Mouse (Mus musculus): Measurements from ENCODE around the gene Rps6kc1.

The Rps6kc1 gene

DNA sequence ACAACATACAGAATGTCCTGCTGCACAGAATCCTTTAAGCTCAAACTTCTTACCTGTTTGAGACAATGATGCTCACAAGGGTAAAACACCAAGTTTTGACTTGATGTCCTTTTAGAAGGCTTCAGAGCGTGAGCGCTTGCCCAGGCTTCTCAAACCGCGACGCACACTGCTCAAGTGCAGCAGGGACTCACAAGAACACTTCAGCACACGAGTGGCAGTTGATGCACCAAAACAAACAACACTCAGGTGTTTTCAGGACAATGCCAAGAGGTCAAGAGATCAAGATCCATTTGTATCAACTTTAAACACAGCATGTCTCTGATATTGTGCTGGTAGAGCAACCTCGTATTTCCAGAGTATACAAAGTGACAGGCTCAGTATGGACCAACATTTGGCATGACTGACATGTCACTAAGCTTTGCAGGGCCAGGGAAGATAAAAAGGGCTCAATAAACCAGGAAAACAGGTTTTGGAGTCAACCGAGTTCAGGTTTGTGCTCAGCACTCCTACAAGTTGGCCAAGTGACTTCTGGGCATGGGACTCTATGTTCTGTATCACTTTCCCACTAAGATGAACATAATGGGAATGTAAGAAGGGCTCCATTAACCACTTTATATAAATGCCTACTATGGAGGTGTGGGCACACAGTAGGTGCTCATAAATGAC lies 78.5 kb downstream of the Rps6kc1 start:
- DNase-seq = no peak

DNA sequence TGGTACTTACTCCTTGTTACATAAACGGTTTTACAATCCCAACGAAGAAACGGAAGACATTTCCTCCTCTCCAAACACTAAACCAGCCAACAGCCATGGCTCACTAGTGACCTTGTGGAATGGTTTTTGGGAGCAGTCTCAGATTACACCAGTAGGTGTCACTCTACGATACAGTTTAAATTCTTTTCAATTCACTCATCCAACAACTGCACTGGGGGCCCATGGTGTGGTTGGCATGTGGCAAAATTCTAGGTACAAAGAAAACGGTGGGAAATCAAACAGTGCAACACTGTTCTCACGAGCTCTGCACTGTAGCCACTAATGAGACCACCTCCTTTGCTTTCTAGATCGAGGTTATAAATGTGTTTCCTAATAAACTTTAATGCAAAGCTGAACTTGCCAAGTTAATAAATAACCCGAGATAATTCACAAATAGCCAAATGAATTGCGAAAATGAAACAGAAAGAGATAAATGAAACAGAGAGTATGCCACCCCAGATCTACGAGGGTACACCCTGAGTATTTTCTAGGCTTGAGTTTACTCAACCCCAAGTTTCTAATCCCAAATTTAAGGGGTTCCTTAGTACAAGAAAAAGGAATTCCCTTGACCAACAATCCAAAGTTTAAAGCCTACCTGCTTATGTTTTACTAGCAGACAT lies 79.6 kb downstream of the Rps6kc1 start:
- no peak for DNase-seq

DNA sequence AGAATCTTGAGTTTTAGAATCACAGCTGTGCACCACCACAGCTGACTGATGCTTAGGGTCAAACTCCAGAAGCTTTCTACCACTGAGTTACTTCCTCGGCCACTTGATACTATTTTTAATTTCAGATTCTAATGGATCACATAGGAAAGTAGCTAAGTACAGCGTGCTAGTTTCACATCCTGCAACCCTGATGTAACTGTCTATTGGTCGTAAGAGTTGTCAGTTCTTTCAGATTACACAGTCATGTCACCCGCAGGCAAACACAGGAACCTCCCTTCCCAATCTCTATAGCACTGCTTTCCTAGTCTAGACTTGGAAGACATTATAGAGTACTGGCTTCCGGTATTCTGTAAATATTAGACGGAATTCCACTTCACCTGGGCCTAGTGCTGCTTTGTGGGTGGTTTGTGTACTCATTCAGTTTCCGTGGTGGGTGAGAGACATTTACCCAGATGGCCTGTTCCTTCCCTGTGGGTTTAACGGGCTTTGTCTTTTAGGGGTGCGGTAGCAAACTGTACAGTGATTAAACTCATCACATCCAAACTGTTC lies 85.0 kb downstream of the Rps6kc1 start:
- no peak for DNase-seq

DNA sequence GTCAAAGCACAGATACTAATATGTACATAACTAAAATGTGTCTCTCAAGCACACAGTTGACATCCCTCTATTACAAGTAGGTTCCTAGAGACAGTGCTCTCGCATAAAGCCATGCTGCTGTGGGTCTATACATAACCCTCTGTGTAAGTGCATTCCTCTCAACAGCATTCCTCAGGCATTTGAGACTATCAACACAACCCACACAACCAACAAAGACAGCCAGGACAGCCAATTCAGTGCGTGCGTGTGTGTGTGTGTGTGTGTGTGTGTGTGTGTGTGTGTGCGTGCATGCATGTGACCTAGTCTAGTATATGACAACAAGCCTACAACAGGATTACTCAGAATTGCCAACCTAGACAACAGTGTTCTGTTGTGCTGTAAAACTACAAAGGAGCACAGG lies 87.8 kb downstream of the Rps6kc1 start:
- no peak for DNase-seq

DNA sequence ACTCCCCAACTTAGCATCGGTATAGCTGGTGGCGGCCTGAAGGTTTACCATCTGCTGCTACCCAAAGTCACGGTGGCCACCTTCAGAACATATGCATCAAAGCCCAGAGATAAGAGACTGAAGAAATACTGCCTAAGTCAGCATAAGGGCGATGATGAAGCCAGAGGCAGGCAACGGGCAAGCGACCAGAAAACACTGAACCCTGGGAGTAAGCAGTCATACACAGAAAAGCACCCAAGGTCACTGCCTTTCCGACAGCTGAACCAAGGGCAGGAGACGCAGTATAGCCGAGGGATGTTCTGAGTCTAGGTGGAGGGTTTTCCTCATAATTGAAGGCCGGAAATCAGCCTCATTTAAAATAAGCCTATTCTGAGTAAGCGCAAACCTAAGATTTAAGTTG lies 95.4 kb downstream of the Rps6kc1 start:
- DNase-seq = no peak

DNA sequence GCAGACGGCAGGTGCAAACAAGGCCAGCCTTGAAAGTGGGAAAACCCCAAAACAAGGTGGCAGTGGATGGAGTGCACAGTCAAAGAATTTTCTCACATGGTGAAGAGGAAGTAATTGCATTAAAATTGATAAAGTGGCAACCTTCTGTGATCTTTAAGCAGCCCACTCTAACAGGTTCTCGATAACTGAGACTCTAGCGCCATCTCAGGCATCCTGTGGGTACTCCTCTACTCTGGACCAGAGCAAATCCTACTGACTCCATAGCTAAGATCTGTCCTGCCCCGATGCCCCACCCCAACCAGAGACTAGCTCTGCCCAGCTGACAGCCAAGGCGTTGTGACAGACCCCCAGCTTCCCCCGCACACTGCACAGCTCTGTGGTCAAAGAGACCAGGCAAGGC lies 101.2 kb downstream of the Rps6kc1 start:
- no peak for DNase-seq

DNA sequence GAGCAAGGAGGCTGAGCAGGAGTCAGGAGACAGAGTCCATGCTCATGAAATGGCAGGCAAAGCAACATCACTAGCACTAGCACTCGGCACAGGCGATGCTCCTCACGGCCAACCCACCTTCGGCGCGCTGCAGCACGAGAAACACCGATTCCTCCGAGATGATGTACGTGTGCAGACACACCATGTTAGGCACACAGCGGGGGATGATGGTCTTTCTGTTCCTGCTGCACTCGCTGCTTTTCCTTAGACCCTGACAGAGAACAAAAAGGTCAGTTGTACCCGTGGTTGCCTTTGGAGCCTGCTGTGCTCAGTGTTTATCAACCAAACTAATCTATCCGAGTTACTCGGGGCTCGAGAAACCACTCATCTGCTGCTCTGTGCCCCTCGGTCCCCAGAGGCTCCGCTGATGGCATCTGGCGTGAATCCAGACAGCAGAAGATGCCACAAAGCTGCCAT lies 102.8 kb downstream of the Rps6kc1 start:
- peak; percentile 19 for DNase-seq

DNA sequence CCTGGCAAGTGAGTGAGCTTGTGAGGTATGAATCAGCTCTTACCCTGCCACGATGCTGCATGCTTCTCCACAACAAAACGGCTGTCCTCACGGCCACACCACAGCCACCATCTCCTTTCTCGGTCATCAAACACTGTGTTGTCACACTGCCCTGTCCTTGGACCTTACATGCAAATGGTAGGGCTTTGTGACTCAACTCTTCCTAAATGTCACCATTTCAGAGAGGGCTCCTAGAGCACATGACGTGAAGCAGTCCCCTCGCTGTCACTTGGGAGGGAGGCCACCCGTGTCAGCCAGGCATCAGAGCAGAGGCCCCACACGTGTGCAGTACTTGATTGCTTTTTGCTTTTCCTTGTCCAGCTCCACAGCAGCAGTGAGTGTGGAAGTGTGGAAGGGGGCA lies 104.8 kb downstream of the Rps6kc1 start:
- no peak for DNase-seq

DNA sequence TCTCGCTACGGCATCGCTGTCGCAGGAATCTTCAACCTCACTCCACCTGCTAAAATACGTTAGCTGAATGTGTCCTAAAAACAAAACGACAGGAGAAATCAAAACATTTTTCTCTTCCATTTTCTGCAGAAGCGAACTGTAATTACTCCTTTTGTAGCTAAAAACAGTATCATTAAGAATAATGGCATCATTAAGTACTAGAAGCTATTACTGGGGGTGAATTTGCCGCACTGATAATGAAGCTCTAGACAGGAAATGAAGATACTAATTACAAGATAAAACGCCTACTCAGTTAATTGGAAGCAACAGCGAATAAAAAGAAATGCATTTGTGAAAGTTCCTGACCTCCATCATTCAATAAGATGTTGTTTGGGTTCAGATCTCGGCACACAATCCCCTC lies 112.9 kb downstream of the Rps6kc1 start:
- no peak for DNase-seq

DNA sequence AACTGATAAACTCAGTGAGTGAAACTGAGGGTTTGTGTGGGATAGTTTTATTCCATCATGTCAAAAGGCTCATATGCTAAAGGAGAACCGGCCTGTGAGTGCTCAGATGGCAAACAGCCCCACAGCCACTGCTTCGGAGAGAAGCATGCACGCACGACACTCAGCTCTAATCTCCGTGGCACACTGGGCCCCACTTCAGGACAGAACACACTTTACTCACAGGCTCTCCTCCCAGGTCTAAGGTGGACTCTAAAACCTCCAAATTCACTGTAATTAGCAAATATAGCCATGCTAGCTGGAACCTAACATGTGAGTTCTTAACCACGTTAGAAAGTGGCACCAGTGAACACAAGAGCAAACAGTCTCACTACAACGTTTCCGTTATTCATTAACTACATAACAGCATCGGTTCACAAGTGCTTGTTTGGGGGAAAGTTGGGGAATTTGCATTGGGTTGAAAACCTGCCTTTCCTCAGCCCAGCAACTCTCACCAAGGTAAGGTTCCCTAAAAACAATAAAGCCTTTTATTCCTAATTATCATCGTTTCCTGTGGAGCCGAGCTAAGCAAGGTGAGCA lies 114.0 kb downstream of the Rps6kc1 start:
- DNase-seq = no peak

DNA sequence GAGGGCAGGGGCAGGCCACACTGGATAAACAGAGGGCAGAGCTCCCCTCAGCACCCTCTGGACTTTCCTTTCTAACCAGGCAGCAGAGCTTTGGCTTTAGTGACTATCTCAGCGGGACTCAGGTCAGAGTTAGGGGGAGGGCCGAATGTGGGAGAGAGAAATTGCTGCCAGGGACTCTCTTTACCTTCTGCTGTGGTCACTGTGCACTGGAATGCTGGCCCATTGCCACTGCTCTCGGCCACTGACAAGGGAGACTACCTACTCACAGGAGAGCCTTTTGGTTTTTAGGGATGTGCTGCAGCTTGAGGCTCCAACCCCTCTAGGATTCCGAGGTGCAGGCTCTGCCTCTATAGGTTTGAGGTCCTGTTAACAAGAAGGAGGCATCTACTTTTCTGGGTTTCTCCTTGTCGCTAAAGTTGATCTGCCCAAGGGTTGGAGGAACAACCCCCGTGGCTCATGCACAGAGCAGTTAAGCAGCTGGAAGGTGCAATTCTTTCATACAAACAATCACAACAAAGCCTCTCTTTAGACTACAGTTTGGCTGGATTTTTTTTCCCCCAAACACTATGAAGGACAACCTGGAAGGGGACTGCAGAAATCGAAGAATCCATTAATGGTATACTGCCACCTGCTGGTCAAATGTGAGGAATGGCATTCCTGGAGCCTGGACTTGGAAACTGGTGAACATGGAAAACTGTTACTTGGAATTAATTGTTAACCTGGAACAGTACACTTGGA lies 114.7 kb downstream of the Rps6kc1 start:
- peak; percentile 32 for DNase-seq

DNA sequence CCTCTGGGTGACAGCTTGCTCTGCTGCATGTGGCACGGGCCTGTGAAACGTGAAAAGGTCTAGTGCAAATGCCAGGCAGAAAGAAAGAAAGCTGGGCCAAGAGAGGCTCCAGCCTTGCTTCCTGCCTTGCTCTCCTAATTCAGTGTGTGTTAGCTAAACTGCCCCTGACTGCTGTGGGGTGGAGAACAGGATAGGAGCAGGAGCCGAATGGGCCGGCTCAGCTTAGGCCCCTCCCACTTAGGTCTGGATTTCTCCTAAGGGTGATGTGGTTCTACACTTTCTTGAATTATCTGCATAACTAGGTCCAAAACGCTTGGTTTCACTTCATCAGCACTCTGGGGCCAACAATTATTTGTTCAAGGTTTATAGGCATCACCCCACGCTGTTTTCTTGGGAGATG lies 119.9 kb downstream of the Rps6kc1 start:
- no peak for DNase-seq

DNA sequence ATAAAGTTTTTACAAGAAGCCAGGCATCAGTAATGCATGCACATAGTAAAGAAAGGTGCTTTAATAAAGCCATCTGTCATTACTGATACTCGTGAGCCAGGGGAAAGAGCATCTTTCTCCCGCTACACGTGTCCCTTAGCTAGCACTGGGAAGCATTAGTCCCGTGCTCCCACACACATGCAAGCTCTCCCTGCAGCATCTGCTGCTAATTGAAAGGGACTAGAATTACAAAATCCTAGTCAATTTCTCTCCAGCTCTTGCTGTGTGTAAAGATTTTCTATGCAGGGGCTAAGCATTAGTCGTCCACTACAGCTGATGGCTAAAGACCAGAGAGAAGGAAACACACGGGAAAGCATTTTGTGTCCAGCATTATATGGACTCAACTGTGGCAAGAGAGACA lies 120.8 kb downstream of the Rps6kc1 start:
- DNase-seq = no peak

DNA sequence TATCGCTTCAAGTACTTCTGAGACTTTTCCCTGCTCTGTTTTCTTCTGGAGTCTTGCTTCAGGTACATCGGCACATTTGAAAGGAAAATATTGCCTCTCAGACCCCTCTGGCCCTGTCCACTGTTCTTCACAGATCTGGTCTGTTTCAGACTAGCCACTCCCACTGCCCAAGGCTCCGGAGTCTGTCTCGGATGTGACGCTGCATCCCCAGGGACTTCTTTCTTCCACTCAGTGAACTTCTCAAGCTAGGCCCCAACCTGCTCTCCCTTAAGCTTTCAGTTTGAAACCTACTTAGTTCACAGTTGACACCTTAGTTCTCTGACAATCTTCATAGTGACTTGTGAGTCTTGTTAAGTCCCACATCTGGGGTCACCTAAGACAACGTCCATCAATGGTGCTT lies 133.9 kb downstream of the Rps6kc1 start:
- DNase-seq = no peak

DNA sequence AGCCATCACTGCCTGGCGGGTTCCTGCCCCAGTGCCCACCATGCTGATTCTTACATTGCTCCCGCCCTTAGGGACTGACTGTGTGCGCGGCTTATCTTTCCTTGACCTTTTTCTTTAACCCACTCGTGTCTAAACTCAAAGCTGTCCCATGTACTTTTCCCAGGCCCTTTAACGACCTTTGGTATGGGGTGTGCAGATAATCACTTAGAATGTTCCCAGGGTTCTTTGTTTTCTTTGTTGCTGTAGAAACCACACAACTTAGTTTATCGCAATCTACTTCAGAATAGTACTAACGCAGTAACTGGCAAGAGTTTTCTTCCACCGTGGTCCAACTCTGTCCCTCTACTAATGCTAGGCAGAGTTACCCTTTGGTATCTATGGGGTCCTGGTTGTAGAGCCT lies 135.3 kb downstream of the Rps6kc1 start:
- no peak for DNase-seq

DNA sequence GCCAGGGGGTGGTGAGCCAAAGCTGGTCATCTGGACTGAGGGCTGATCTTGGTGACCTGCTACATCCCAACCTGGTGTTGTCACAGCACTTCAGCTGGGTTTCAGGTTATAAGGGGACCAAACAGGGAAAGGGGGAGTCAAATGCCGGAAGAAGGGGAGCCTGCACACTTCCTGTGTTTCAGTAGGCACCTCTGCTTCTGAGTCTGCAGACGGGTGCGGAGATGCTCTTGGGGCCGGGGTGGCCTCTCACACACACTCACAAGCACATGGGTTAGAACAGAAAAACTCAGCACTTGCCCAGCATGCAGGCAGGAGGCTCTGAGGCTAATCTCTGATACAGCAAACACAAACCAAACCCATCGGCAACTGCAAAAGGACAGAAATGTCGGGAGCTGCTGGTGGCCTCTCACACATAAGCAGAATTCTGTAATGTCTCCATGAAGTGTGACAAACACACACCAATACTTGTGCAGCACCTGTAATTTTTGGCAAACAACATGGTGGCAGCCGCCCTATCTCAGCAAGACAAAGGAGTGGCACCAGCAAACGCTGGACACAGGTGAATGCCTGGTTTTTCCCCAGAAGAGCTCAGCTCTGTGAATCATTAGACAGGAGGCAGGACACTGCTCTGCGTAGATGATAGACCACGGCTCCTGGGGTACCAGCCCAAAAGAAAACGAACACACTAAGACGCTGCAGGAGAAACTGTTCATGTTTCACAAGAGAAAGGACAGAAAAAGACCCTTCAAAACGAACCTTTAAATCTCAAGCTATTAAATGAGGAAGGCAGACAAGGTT lies 139.3 kb downstream of the Rps6kc1 start:
- no peak for DNase-seq

DNA sequence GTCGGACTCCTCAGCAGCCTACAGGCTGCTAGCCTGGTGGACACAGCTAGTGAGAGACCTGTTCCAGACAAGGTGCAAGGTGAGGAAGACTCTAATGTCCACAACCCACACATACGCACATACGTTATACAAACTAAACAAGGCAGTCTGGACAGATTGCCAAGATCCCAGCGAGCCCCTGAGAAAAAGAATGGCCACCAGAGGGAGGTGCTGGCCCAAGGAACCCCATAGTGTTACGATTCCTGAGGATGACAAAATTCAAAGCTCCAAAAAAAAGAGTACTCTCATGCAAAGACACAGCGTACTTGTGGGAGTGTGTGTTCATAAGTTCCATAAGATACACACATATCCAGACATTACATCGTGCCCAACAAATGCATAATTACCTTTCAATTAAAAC lies 141.8 kb downstream of the Rps6kc1 start:
- no peak for DNase-seq

DNA sequence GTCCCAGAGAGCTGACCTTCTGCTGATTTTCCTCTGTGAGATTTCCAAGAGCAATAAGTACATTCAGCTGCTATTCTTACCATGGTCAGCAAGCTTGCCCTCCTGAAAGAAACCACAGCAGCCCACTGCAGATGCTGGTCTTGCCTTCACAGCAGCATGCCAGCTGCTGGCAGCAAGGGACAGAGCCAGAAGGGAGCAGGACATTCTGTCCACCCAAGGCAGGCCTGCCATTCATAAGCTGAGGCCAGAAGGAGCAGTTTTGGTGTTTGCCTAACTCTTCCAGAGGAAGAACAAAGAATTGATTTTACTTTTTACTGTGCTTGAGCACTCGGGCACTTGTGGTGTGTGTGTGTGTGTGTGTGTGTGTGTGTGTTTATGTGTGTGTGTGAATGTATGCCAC lies 143.3 kb downstream of the Rps6kc1 start:
- no peak for DNase-seq

DNA sequence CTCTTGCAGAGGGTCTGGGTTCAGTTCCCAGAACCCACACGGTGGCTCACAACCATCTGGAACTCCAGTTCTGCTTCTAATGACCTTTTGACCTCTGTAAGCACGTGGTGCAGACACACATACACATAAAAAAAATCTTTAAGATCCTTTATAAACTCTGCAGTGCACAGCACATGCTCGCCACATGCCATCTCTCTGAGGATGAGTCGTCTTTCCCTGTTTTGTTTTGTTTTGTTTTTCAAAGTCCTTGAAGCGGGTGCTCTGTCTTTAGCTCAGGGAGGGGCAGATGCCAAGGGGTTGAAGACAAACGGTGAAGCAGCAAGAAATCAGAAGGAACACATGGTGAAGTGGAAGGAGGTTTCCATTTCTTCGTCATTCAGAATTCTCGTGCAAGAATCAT lies 143.9 kb downstream of the Rps6kc1 start:
- no peak for DNase-seq

DNA sequence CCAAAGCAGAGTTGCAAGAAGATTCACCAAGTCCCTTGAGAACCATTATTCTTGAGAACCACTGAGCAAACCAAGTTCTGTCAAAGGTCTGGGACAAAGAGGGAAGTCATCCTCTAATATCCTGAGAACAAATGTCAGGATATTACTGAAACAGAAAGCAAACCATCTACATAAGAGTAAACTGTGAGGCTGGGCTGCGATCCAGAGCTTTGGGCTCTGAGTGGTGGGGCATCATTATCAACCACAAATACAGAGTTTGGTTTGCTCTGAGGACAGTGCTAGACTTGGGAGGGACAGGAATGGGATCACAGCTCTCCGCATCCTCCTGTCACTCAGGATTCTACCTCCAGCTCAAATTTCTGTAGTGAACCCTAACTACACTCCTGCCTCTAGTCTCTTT lies 144.8 kb downstream of the Rps6kc1 start:
- no peak for DNase-seq

DNA sequence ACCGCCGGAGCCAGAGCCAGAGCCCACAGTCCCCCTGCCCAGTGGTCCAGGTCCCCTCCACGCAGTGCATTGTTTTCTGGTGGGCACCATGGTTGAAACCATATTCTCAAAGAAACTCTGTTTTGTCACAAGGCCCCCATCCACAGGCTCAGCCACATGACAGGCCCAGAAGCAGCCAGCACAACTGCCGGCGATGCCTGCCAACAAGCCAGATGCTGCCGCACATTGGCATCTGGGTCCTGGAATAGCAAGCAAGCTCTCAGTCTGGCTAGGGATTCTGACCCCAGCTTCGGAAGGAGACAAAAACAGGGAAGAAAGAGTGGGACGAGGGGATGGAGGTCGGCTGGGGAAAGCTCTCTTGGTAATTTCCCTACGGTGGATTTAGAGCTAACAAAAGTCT lies 147.8 kb downstream of the Rps6kc1 start:
- DNase-seq = peak; percentile 32

DNA sequence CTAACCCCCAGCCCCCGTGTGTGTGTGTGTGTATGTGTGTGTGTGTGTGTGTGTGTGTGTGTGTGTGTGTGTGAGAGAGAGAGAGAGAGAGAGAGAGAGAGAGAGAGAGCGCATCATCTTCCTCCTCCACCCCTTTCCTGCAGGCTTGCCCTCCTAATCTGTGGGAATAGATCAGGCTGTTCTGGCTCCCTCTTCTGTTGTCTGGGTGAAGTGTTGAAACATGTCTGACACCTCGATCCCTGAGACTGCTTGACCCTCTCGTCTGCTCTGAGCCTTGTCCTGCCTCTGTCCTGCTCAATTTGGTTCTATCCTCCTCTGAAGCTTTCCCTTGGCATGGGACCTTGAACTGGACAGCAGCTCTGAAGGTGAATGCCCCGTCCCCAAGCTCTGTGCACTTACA lies 149.8 kb downstream of the Rps6kc1 start:
- no peak for DNase-seq

DNA sequence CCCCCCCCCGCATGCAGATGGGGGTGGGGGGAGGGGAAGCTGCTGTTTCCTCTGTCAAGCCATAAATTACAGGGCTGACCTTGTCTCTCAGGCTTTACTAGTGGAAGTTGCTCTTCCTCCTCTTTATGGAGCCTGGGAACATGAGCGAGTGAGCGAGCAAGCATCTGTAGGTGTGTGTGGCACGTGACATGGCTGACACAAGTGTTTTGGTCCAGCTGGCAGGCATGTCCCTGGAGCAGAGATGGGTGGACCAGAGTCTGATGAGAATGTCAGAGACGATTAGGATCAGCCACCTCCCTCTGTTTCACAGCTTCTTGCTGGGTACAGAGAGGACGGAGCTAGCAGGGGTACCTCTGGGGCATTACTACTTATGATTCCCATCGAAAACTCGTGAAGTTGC lies 153.7 kb downstream of the Rps6kc1 start:
- no peak for DNase-seq
